Comparison of ENCODE assay signal across 14 mouse cellular contexts in the genomic region with DNA sequence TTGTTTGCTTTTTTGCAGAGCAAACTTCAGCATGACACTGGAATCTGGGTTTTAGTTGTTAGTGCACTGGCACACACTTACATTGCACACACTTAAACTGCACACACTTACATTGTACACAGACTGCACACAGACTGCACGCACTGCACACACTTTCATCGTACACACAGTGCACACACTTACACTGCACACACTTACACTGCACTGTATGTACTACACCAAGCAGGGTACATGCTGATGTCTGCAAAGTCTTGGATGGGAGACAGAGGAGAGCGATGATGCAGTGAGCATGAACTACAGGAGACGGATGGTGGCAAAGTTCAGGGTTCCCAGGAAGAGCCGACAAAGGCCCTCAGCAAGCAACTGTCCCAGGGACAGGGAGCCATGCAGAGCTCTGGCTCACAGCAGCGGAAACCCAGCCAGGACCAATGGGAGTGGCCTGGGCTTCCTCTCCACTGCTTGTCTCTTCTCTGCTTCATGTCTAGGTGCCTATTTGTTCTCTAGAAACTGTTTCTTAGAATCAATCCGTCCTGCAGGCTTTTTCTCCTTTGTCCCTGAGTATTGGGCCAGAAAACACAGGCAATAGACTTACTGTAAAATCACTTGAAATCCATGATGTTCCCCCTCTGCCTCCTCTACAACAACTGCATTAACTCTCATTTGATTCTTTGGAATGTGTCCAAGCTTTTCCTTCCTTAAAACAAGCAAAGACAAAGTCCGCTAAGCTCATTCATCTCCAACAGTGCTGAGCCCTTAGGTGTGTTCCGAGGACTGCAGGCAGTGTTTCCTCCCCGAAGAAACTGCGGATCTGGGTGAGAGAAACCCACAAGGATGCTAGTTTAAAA. TPM values are rescaled to one million over a fixed set of nuclear protein-coding genes. Genes with fewer than 3 reads are reported as not detected.
DNase-seq lines count a peak whose midpoint lies in the region; ATAC-seq and TF ChIP-seq lines count a peak whose summit lies in the region.
"Had no signal": no experiment of that assay in that cellular context is flagged by ENCODE, and none has a peak within 500 bp of the region (broad histone marks: within the 10 kb centered on the region; RNA-seq: fewer than 3 reads in every experiment).

No protein-coding gene starts in this region.

- H3K27ac ChIP-seq in lung, embryonic 14.5 days (ENCODE audit: low read depth), result no peak overlapping the region
- no peak overlapping the region for H3K27ac ChIP-seq in kidney, postnatal 0 days
- no peak overlapping the region for H3K27ac ChIP-seq in thymus, adult 2 months (ENCODE audit: control insufficient read depth, insufficient read depth, low read length)
- H3K27ac ChIP-seq: liver, embryonic 15.5 days had no signal

- H3K27me3 ChIP-seq in lung, embryonic 14.5 days (ENCODE audit: insufficient read depth, low read length), result no peaks in the 10 kb centered on the region
- H3K27me3 ChIP-seq in kidney, postnatal 0 days (ENCODE audit: insufficient read depth, low read length), result no peaks in the 10 kb centered on the region
- no peaks in the 10 kb centered on the region for H3K27me3 ChIP-seq in thymus, adult 2 months (ENCODE audit: control insufficient read depth, insufficient read depth, low read length)
- H3K27me3 ChIP-seq: liver, embryonic 15.5 days had no signal

- no peak for TF ChIP-seq CTCF in lung, embryonic 14.5 days (IDR thresholded peaks at IDR 0.05; ENCODE audit: low read depth)
- TF ChIP-seq CTCF in kidney, postnatal 0 days (IDR thresholded peaks at IDR 0.05; ENCODE audit: low read depth), result no peak
- TF ChIP-seq CTCF in thymus, adult 2 months (IDR thresholded peaks at IDR 0.05; ENCODE audit: borderline replicate concordance, control insufficient read depth, extremely low read depth, insufficient read depth, low read length, poor library complexity), result no peak

- no peak for TF ChIP-seq POLR2A in thymus, adult 2 months (IDR thresholded peaks at IDR 0.05; ENCODE audit: control insufficient read depth, extremely low read depth, insufficient read depth, low read length, poor library complexity)

- H3K4me1 ChIP-seq in lung, embryonic 14.5 days (ENCODE audit: insufficient read depth), result no peaks in the 10 kb centered on the region
- H3K4me1 ChIP-seq in kidney, postnatal 0 days (replicated peaks; ENCODE audit: insufficient read depth, low read length), result peaks cover 2% of the 10 kb centered on the region; the same call in 1 of the 2 replicates
- H3K4me1 ChIP-seq in thymus, adult 2 months (replicated peaks; ENCODE audit: control insufficient read depth, insufficient read depth, low read length), result no peaks in the 10 kb centered on the region

- peak; percentile 36 to 56 for DNase-seq in cerebellum, postnatal 10 days
- no peak for DNase-seq in cerebellum, postnatal 4 days (ENCODE audit: low spot score in 2 of 2)
- DNase-seq in lung, embryonic 14.5 days, result peak; percentile 56
- no peak for DNase-seq in lung, postnatal 25 days (ENCODE audit: low spot score)
- peak; percentile 25 for DNase-seq in kidney, postnatal 0 days (ENCODE audit: low spot score)
- no peak for DNase-seq in right cerebral cortex, postnatal 25 days
- no peak for DNase-seq in thymus, adult 2 months
- DNase-seq: embryo, embryonic 11 days had no signal

- H3K36me3 ChIP-seq in lung, embryonic 14.5 days (ENCODE audit: insufficient read depth), result no peaks in the 10 kb centered on the region
- no peaks in the 10 kb centered on the region for H3K36me3 ChIP-seq in kidney, postnatal 0 days (ENCODE audit: insufficient read depth, low read length)
- H3K36me3 ChIP-seq in thymus, adult 2 months (ENCODE audit: control insufficient read depth, insufficient read depth, low read length), result no peaks in the 10 kb centered on the region
- H3K36me3 ChIP-seq: liver, embryonic 15.5 days had no signal

- no peaks in the 10 kb centered on the region for H3K9me3 ChIP-seq in lung, embryonic 14.5 days (ENCODE audit: low read depth, low read length)
- H3K9me3 ChIP-seq in kidney, postnatal 0 days (replicated peaks; ENCODE audit: low read length), result no peaks in the 10 kb centered on the region
- H3K9me3 ChIP-seq: liver, embryonic 15.5 days had no signal

- H3K4me3 ChIP-seq in lung, embryonic 14.5 days (ENCODE audit: low read depth, low read length), result no peak overlapping the region
- no peak overlapping the region for H3K4me3 ChIP-seq in kidney, postnatal 0 days (replicated peaks; ENCODE audit: low read depth, low read length)
- H3K4me3 ChIP-seq in thymus, adult 2 months (ENCODE audit: control insufficient read depth, insufficient read depth, low read length), result no peak overlapping the region
- H3K4me3 ChIP-seq: liver, embryonic 15.5 days; myocyte had no signal

- 61% methylated on average over 11 of the region's 11 CpGs for WGBS in lung, embryonic 14.5 days
- WGBS in kidney, postnatal 0 days, result 54% methylated on average over 11 of the region's 11 CpGs
- WGBS in thymus, adult 2 months, result 73% methylated on average over 11 of the region's 11 CpGs

- H3K9ac ChIP-seq in lung, embryonic 14.5 days, result no peak overlapping the region; the same call in 1 of the 2 replicates
- H3K9ac ChIP-seq in kidney, postnatal 0 days (ENCODE audit: low read depth, low read length), result no peak overlapping the region
- H3K9ac ChIP-seq: liver, embryonic 15.5 days had no signal

- no peak; the same call in 1 of the 2 replicates for ATAC-seq in lung, embryonic 14.5 days (ENCODE audit: insufficient read depth)
- ATAC-seq in granulocyte monocyte progenitor cell, adult 5-6 weeks (replicated peaks; ENCODE audit: poor library complexity, severe bottlenecking), result 0 out of 2 replicates have a peak, but pooled peaks have one; percentile 33
- ATAC-seq in kidney, postnatal 0 days (replicated peaks; ENCODE audit: low FRiP score, low read depth), result no peak; the same call in 1 of the 2 replicates
- ATAC-seq: inflammation-experienced regulatory T-cells, adult 6 months had no signal

- no peak overlapping the region for H3K4me2 ChIP-seq in lung, embryonic 14.5 days
- H3K4me2 ChIP-seq in kidney, postnatal 0 days (ENCODE audit: low read length), result no peak overlapping the region
- H3K4me2 ChIP-seq: liver, embryonic 15.5 days had no signal

RNA-seq across cellular contexts. Expression of a gene that starts 20.1 kb away (rescaled TPM):
- 0.09 TPM in 1 of 2 replicates, not detected in the other for polyA plus RNA-seq in lung, embryonic 14.5 days (2014; fragmentation: Nextera tagmentation; extraction: Ambion mirVana)
- not detected in 2 replicates for total RNA-seq in granulocyte monocyte progenitor cell, adult 5-6 weeks (2014; fragmentation: Nextera tagmentation)
- not detected in 2 replicates for total RNA-seq in granulocyte monocyte progenitor cell, adult 5-6 weeks (2017)
- not detected in 2 replicates for polyA plus RNA-seq in kidney, postnatal 0 days (2015; fragmentation: Nextera tagmentation; extraction: Ambion mirVana)
- polyA plus RNA-seq in thymus, adult 2 months (2012; rRNA removed), result not detected in 2 replicates
- total RNA-seq: heart, adult 8-10 months; left cerebral cortex, postnatal 10 days had no signal
- polyA plus RNA-seq: inflammation-experienced regulatory T-cells, adult 6 months; myocyte had no signal

Comparison
In these comparisons a context has a peak if more than half of its experiments do, and no peak if none do; other contexts are left out.
1. DNase-seq: peak in cerebellum, postnatal 10 days (2 of 2), lung, embryonic 14.5 days (single experiment) and kidney, postnatal 0 days (single experiment); none in cerebellum, postnatal 4 days (0 of 2), lung, postnatal 25 days (single experiment), right cerebral cortex, postnatal 25 days (single experiment) and thymus, adult 2 months (single experiment).